Mouse (Mus musculus) neural tube, embryonic 14.5 days (tissue): ENCODE results near the gene Mbd3. TPM values are rescaled to one million over a fixed set of nuclear protein-coding genes. Genes with fewer than 3 reads are reported as not detected.

Experiments
- ATAC-seq: fragments of 200-750 bp; cut with Nextera tagmentation; 2 replicates; pipeline ENCODE4 v1.8.0; 2017; ENCODE audit warnings: low read depth, mild to moderate bottlenecking, moderate TSS enrichment, moderate library complexity
- H3K27ac ChIP-seq: fragments of 300-500 bp; sonication (generic); 2 replicates; pipeline ENCODE4 v1.5.1; 2014; ENCODE audit warnings: low read depth, mild to moderate bottlenecking, control low read depth, low read length, moderate library complexity, mixed read lengths
- H3K27me3 ChIP-seq: fragments of 300-500 bp; sonication (generic); 2 replicates; pipeline ENCODE4 v1.6.1; 2014; ENCODE audit warnings: low read length; ENCODE audit not compliant: control insufficient read depth, insufficient read depth
- H3K36me3 ChIP-seq: fragments of 300-500 bp; sonication (generic); 2 replicates; pipeline ENCODE4 v1.6.1; 2014; ENCODE audit warnings: low read length, mixed read lengths; ENCODE audit not compliant: control insufficient read depth, insufficient read depth
- H3K4me1 ChIP-seq: fragments of 300-500 bp; sonication (generic); 2 replicates; pipeline ENCODE4 v1.6.1; 2014; ENCODE audit warnings: low read length; ENCODE audit not compliant: control insufficient read depth, insufficient read depth
- H3K4me2 ChIP-seq: fragments of 300-500 bp; sonication (generic); 2 replicates; pipeline ENCODE4 v1.6.1; 2014; ENCODE audit warnings: mild to moderate bottlenecking, low read depth, low read length, control low read depth
- H3K4me3 ChIP-seq: fragments of 300-500 bp; sonication (generic); 2 replicates; pipeline ENCODE4 v1.5.1; 2014; ENCODE audit warnings: low read depth, low read length, control low read depth, mixed read lengths
- H3K9ac ChIP-seq: fragments of 300-500 bp; sonication (generic); replicated peaks from 2 replicates; pipeline ENCODE4 v1.6.1; 2014; ENCODE audit warnings: low read depth, mild to moderate bottlenecking, control low read depth, low read length, mixed read lengths
- H3K9me3 ChIP-seq: fragments of 300-500 bp; sonication (generic); 2 replicates; pipeline ENCODE4 v1.6.1; 2016; ENCODE audit warnings: low read length; ENCODE audit not compliant: control insufficient read depth
- WGBS: fragments of 180-500 bp; shearing (Covaris S2); extraction: QIAGEN DNeasy Blood & Tissue Kit; methylation state at CpG from one replicate; pipeline ENCODE4 v1.1.7; 2014; 5-methylcytosine and 5-hydroxymethylcytosine counted together
- polyA plus RNA-seq: library from polyadenylated mRNA; unstranded; fragments of >200 nt; fragmentation: Nextera tagmentation; extraction: Ambion mirVana; gene quantifications from 2 replicates; pipeline ENCODE4 v1.2.1, GENCODE M21; 2014

Mbd3 gene
- polyA plus RNA-seq, 1 experiment from 2014 or later = 162 TPM

- no peaks in the 10 kb centered on the region for H3K9me3 ChIP-seq
- H3K9ac ChIP-seq = peak overlapping the region; percentile 100
- no peak for ATAC-seq
- peaks cover 37% of the 10 kb centered on the region for H3K36me3 ChIP-seq
- peak overlapping the region; percentile 97 for H3K27ac ChIP-seq
- H3K4me1 ChIP-seq = peaks cover 33% of the 10 kb centered on the region
- H3K27me3 ChIP-seq = peaks cover 2% of the 10 kb centered on the region; the same call in 1 of the 2 replicates
- H3K4me2 ChIP-seq = peak overlapping the region; percentile 99
- 6% methylated on average over 7 of the region's 7 CpGs for WGBS
- H3K4me3 ChIP-seq = peak overlapping the region; percentile 93
These were observed 14.0 kb downstream of the Mbd3 start for GRCm38 (mm10) chr10:80385310-80385709.

- H3K27me3 ChIP-seq = peaks cover 2% of the 10 kb centered on the region; the same call in 1 of the 2 replicates
- H3K4me3 ChIP-seq = peak overlapping the region; percentile 93
- peak overlapping the region; percentile 100 for H3K9ac ChIP-seq
- ATAC-seq = no peak
- H3K4me2 ChIP-seq = peak overlapping the region; percentile 99
- H3K27ac ChIP-seq = peak overlapping the region; percentile 97
- peaks cover 42% of the 10 kb centered on the region for H3K36me3 ChIP-seq
- 54% methylated on average over 7 of the region's 7 CpGs for WGBS
- H3K4me1 ChIP-seq = peaks cover 33% of the 10 kb centered on the region
- no peaks in the 10 kb centered on the region for H3K9me3 ChIP-seq
These were observed 14.6 kb downstream of the Mbd3 start for GRCm38 (mm10) chr10:80384709-80385108.

GRCm38 (mm10) chr10:80384115-80384639 is 15.2 kb downstream of the Mbd3 start:
- Histone ChIP-seq H3K27ac (no peak overlapping the region), H3K4me1 (peaks cover 33% of the 10 kb centered on the region), H3K36me3 (peaks cover 47% of the 10 kb centered on the region), H3K27me3 (peaks cover 2% of the 10 kb centered on the region; the same call in 1 of the 2 replicates), H3K9me3 (no peaks in the 10 kb centered on the region), H3K4me2 (peak overlapping the region; percentile 99), H3K4me3 (peak overlapping the region; percentile 93), H3K9ac (peak overlapping the region; percentile 100)
- no peak for ATAC-seq
- 89% methylated on average over 4 of the region's 4 CpGs for WGBS

- 58% methylated on average over 4 of the region's 4 CpGs for WGBS
- no peak overlapping the region for H3K27ac ChIP-seq
- H3K9me3 ChIP-seq = no peaks in the 10 kb centered on the region
- ATAC-seq = no peak
- H3K4me3 ChIP-seq = peak overlapping the region; percentile 93; the same call in 1 of the 2 replicates
- H3K4me1 ChIP-seq = peaks cover 31% of the 10 kb centered on the region
- H3K27me3 ChIP-seq = peaks cover 2% of the 10 kb centered on the region; the same call in 1 of the 2 replicates
- H3K9ac ChIP-seq = peak overlapping the region; percentile 100
- peak overlapping the region; percentile 99 for H3K4me2 ChIP-seq
- H3K36me3 ChIP-seq = peaks cover 48% of the 10 kb centered on the region
These were observed 15.9 kb downstream of the Mbd3 start for GRCm38 (mm10) chr10:80383431-80383830.

- peaks cover 48% of the 10 kb centered on the region for H3K36me3 ChIP-seq
- peak overlapping the region; percentile 99 for H3K4me2 ChIP-seq
- H3K9me3 ChIP-seq = no peaks in the 10 kb centered on the region
- peak overlapping the region; percentile 100 for H3K9ac ChIP-seq
- no peak overlapping the region for H3K27ac ChIP-seq
- ATAC-seq = no peak
- peaks cover 2% of the 10 kb centered on the region; the same call in 1 of the 2 replicates for H3K27me3 ChIP-seq
- 85% methylated on average over 7 of the region's 7 CpGs for WGBS
- no peak overlapping the region; the same call in 1 of the 2 replicates for H3K4me3 ChIP-seq
- peaks cover 25% of the 10 kb centered on the region for H3K4me1 ChIP-seq
These were observed 16.5 kb downstream of the Mbd3 start for GRCm38 (mm10) chr10:80382641-80383365.

- H3K27ac ChIP-seq = no peak overlapping the region
- no peaks in the 10 kb centered on the region for H3K9me3 ChIP-seq
- no peak overlapping the region for H3K9ac ChIP-seq
- H3K27me3 ChIP-seq = no peaks in the 10 kb centered on the region
- H3K4me1 ChIP-seq = 0 out of 2 replicates have a peak, but pooled peaks cover 4% of the 10 kb centered on the region
- no peak overlapping the region for H3K4me2 ChIP-seq
- no peak overlapping the region for H3K4me3 ChIP-seq
- no peak for ATAC-seq
- 51% methylated on average over 10 of the region's 10 CpGs for WGBS
- peaks cover 33% of the 10 kb centered on the region for H3K36me3 ChIP-seq
These were observed 21.6 kb downstream of the Mbd3 start for GRCm38 (mm10) chr10:80377716-80378115.

- 2% methylated on average over 7 of the region's 7 CpGs for WGBS
- Histone ChIP-seq H3K4me3 (no peak overlapping the region), H3K4me1 (peaks cover 3% of the 10 kb centered on the region; the same call in 1 of the 2 replicates), H3K27ac (no peak overlapping the region), H3K27me3 (no peaks in the 10 kb centered on the region), H3K9ac (no peak overlapping the region), H3K4me2 (no peak overlapping the region), H3K36me3 (peaks cover 18% of the 10 kb centered on the region), H3K9me3 (no peaks in the 10 kb centered on the region)
- ATAC-seq = no peak
These were observed 23.2 kb downstream of the Mbd3 start for GRCm38 (mm10) chr10:80376160-80376559.

GRCm38 (mm10) chr10:80374063-80374462 is 25.3 kb downstream of the Mbd3 start:
- Histone ChIP-seq H3K4me2 (no peak overlapping the region), H3K9me3 (no peaks in the 10 kb centered on the region), H3K27ac (no peak overlapping the region), H3K4me3 (no peak overlapping the region), H3K36me3 (no peaks in the 10 kb centered on the region; the same call in 1 of the 2 replicates), H3K9ac (no peak overlapping the region), H3K4me1 (no peaks in the 10 kb centered on the region; the same call in 1 of the 2 replicates), H3K27me3 (no peaks in the 10 kb centered on the region)
- WGBS = 23% methylated on average over 6 of the region's 6 CpGs
- no peak for ATAC-seq

GRCm38 (mm10) chr10:80372706-80373105 is 26.6 kb downstream of the Mbd3 start:
- no peak overlapping the region for H3K27ac ChIP-seq
- H3K9me3 ChIP-seq = no peaks in the 10 kb centered on the region
- no peaks in the 10 kb centered on the region; the same call in 1 of the 2 replicates for H3K4me1 ChIP-seq
- H3K4me3 ChIP-seq = no peak overlapping the region
- ATAC-seq = no peak
- no peaks in the 10 kb centered on the region for H3K36me3 ChIP-seq
- no peaks in the 10 kb centered on the region for H3K27me3 ChIP-seq
- H3K4me2 ChIP-seq = no peak overlapping the region
- H3K9ac ChIP-seq = no peak overlapping the region
- WGBS = 78% methylated on average over 6 of the region's 6 CpGs
